Mouse (Mus musculus) liver, embryonic 11.5 days (tissue): ENCODE measurements around the gene Duoxa2. TPM values are rescaled to one million over a fixed set of nuclear protein-coding genes. Genes with fewer than 3 reads are reported as not detected.

Experiments used
- polyA plus RNA-seq: library from polyadenylated mRNA; unstranded; fragments of >200 nt; fragmentation: Nextera tagmentation; extraction: Ambion mirVana; gene quantifications from 2 replicates; pipeline ENCODE4 v1.2.1, GENCODE M21; 2014

Gene Duoxa2
- polyA plus RNA-seq, 1 experiment from 2014 or later, result not detected

Other genes with a start within 250 kb of the Duoxa2 start
- 9.3 and 9.8 TPM in 2 replicates for gene Spg11, start 180.5 kb upstream of the Duoxa2 start, polyA plus RNA-seq
- 311 and 321 TPM in 2 replicates for gene B2m, start 151.2 kb upstream of the Duoxa2 start, polyA plus RNA-seq
- gene Trim69, start 138.2 kb upstream of the Duoxa2 start, polyA plus RNA-seq, result 0.17 TPM in 1 of 2 replicates, not detected in the other
- 0.15 TPM in 1 of 2 replicates, not detected in the other for gene Patl2, start 112.7 kb upstream of the Duoxa2 start, polyA plus RNA-seq
- gene Terb2, start 112.6 kb upstream of the Duoxa2 start, polyA plus RNA-seq, result not detected in 2 replicates
- 172 and 180 TPM in 2 replicates for gene Sord, start 64.2 kb upstream of the Duoxa2 start, polyA plus RNA-seq
- not detected in 2 replicates for gene Duox2, start 451 bp upstream of the Duoxa2 start, polyA plus RNA-seq
- not detected in 2 replicates for gene Duoxa1, start 14.8 kb downstream of the Duoxa2 start, polyA plus RNA-seq
- gene Duox1, start 16.8 kb downstream of the Duoxa2 start, polyA plus RNA-seq, result 0.10 TPM in 1 of 2 replicates, not detected in the other
- 2.5 TPM in 2 replicates for gene Shf, start 70.3 kb downstream of the Duoxa2 start, polyA plus RNA-seq
- gene Slc28a2, start 127.6 kb downstream of the Duoxa2 start, polyA plus RNA-seq, result 0.29 and 0.35 TPM in 2 replicates
- gene Gm14085, start 186.0 kb downstream of the Duoxa2 start, polyA plus RNA-seq, result not detected in 2 replicates